Mouse (Mus musculus): ENCODE measurements at regions not wholly inside any gene's neighbourhood (a gene's known extent, or its start where the extent isn't known, plus 50 kb on each side); places are given as distances from the start of the nearest gene placed in this dataset.

DNA sequence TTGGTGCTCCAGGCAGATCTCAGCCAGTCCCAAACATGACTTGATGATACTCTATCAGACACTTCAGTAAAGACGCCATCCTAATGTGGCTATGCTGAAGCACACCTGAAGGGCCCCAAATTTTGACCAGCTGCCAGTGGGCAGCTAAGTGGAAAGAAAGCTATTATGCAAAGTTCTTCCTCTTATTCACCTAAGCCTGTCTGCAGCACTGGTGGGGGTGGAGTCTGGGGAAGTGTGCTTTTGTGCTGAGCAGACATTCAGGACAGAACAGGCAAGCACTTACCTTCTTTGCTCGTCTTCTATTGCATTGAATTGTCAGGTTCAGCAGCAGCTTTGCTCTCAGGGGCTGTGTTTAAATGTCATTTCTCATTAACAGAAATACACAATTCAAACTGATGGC lies 200.7 kb downstream of the Pla2g4a start:
- DNase-seq, result no peak

DNA sequence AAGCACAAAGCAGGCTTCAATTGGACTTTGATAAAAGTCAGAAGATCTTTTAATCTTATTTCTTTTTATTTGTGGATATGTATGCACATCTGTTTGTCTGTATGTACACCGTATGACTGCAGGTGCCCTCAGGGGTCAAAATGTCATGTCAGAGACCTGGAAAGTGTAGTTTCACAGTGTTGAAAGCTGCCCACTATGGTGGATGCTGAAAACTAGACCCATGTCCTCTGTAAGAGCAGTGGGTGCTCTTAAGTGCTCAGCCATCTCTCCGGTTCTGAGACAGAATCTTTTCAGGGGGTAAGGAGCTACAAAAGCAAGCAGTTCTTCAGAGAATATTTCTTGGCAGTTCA lies 202.3 kb downstream of the Pla2g4a start:
- DNase-seq, result no peak

DNA sequence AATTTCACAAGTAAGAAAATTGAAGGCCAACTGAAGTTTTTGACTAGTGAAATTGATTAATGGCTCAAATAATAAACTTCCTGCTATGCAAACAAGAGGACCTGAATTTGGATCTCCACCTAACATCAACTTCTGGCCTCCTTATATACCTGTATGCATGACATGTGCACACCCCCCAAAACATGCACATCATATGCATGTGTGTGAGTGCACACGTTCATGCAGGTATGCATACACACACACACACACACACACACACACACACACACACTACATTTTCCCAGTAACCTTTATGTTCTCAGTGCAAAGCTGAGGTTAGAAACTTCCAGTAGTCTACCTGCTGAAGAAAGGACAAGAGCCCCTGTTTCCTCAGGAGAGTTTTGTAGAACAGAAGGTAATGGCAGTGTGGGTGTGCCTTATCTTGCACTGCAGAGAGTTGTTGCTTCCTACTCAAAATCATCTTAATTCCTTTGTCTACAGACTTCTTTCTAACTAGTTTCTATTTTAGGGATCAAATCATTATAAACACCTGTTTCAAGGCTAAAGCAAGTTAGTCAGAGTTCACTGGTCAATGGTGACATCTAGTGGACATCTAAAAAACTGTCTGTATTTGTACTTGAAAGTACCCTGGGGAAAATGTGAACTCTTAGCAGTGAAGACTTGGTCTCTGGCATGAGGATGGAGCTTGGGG lies 202.9 kb downstream of the Pla2g4a start:
- no peak for DNase-seq

DNA sequence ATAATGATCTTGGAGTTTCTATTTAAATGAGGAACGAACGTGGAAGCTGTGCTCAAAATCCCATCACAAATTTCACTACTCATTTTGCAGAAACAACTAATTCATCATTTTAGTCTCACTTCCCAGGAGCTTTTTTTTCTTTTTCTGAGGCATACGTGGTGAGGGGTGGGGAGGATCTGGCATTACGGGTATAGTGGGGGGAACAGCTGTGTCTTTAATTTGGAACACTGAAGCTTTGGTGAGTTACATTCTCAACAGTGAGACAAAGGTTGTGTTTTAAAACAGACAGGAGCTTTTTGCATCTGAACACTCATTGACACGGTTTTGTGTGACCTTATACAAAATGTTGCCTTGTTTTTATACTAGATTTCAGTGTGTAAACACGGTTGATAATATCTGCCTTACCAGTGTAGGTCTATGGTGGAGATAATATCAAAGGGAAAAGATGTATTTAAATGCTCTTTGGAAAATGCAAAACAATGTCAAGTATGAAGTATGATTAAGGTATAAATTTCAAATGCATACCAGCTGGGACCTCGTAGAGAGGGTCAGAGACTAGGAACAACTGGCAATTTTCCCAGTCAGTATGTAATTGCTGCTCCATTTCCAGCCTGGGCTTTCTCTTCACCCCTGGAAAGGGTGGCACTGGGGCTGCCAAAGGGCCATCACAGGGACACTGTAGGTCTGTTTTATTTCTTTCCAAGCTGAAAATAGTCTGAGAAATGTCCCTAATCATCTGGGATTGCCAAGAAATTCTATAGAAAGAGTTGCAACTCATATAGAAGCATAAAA lies 207.6 kb downstream of the Pla2g4a start:
- DNase-seq, result no peak

DNA sequence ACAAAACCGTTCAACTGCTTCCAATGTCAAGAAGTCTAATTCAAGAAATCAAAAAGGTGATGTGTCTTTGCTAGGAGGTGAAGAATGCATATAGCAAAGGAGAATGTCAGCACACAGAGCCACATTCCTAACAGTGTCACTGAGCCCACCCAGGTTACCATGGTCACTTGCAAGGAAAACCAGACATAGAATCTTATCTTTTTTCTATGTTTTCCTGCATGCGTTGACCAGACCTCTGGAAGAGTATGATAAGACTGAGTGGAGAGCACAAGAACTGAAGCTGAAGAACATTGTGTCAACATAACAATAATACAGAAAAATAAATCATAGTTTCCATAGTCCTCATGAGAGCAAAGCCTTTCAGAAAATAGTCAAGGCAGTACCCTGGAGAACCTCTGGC lies 211.7 kb downstream of the Pla2g4a start:
- no peak for DNase-seq

DNA sequence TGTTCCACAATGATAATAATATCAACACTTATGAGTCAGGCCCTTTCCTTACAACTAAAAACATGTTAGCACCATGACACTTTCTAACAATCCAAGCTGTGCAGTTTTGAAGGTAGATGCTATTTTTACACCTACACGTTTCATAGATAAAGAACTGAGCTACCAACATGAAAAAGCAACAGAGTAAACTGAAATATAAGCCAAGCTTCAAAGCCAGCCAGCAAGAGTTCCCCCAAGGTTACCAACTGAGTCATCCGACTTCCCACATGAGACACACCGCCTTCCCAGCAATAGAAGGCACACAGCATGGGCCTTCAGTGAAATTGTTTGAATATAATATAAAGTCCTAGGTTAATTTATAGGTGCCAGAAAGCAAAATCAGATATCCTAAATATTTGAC lies 222.1 kb downstream of the Pla2g4a start:
- peak; percentile 11 for DNase-seq

DNA sequence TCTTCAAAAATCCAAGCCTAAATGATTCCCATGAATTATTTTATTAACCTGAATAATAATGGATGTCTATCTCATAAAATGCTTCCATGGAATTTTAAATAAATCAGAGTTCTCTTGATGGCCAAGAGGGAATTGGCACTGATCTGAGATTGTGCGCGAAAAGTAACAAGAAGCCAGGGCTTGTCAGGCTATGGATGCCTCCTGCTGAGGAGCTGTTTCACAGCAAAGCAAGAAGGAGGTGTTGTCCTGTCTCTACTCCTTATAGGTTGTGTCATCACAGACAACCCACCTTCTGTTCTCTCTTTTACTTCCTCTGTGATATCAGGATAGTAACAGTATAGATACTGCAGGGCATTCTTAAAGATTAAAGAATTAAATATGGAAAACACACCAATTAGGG lies 226.8 kb downstream of the Pla2g4a start:
- DNase-seq, result no peak

DNA sequence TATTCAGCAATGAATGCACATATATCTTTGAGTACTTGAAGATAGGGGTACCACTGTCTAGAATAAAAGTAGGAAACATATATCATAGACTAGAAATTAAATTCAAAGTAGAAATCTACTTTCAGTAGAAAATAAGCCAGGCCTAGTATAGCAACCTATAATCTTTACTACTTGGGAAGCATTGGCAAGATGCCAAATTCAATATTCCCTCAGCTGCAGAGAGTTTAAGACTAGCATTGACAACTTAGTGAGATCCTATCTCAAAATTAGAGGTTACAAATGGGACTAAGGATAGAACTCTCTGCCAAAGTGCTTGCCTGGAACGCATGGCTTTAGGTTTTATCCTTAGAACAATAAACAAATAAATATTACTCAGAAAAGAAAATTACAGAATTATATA lies 245.9 kb downstream of the Pla2g4a start:
- no peak for DNase-seq

DNA sequence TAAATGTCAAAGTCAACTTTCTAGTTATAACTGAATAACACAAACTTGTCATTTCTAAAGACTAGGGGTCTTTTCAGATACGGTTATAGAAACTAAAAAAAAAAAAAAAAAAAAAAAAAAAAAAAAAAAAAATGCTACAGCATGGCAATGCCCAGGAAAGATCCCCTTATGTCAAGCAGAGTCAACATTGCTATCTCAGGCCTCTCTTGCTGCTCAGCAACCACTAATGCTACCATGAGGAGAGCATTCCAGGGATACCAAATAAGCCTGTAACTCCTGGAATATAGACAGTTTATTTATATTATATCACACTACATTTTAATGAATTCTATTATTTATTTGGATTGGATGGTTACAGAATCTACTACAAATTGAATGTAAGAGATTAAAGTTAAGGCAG lies 248.8 kb downstream of the Pla2g4a start:
- DNase-seq, result no peak

DNA sequence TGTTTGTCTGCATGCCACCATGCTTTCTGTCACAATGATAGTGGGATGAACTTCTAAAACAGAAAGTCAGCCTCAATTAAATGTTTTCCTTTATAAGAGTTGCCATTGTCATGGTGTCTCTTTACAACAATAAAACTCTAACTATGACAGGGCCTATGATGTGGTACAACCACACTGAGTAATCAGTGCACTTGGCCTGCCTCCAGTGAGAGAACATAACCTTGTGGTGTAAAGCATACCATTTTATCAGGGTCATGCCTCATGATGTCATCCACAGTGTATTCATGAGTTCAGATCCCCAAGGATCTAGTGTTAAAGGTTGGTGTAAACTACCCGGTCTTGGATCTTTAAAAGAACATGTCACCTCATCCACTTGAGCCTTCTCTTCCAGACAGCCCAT lies 255.9 kb downstream of the Pla2g4a start:
- DNase-seq, result no peak

DNA sequence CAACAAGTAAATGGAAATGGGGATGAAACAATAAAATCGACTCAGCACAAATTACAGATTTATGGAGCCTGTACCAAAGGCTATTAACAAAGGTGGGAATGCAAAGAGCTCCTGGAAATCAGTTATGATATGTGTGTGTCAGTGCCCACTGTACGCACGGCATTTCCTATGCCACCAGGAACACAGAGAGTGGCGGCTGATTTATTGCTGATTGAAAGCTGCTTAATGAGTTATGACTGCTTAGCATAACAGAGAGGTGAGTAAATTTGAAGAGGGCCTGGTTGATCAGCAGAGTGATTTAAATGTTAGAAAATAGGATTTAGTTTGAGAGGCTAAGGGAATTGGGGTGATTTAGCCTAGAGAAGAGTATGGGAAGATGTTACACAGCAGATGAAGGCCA lies 261.7 kb downstream of the Pla2g4a start:
- no peak for DNase-seq

DNA sequence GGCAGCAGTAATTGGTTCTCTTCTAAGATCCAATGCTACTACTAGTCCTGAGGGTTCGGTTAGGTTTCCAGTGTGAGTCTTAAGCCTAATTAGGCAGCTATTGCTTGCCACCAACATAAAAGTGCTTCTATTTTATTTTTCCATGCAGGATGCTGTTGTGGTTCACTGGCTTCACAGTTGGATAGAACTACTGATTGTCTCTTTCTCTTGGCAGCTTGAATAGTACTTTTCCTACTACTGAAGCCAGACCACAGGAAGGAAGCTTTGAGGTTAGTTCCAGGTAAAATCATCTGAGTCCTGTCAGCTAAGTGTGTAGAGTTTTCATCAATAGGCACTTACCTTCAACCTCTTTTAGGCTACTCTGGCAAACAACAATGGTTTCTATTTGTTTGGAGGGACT lies 286.9 kb downstream of the Pla2g4a start:
- no peak for DNase-seq

DNA sequence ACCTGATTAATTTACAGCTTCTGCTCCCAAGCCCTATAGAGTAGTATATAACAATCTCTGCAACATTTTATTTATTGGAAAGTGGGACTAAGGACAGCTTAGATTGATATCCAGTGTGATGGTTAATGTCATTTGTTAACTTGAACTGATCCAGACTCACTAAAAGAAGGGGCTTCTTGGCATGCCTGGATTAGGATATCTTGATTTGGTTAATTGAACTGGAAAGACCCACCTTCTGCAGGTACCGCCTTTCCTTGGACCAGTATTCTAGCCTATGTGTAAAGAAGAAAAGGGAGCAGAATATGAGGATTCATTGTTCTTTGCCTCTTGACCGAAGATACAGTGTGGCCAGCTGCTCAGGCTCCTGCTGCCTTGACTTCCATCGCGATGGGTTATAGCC lies 288.5 kb downstream of the Pla2g4a start:
- no peak for DNase-seq

DNA sequence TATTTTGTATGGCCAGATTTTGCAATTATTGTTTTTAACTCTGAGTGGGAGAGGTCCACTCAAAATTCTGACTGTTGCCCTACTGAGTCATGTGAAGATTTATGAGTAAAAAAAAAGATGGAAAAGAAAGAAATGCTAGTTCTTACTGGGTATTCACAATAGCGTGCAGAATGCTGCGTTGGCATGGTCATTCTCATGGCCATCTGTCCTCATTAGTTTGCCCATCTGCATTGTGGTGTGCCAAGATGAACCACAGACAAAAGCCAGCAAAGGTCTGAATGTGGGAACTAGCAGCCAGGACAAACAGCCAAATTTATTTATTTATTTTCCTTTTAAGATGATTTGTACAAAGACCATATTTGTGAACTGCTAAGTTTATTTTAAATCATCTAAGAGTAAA lies 289.0 kb downstream of the Pla2g4a start:
- no peak for DNase-seq

DNA sequence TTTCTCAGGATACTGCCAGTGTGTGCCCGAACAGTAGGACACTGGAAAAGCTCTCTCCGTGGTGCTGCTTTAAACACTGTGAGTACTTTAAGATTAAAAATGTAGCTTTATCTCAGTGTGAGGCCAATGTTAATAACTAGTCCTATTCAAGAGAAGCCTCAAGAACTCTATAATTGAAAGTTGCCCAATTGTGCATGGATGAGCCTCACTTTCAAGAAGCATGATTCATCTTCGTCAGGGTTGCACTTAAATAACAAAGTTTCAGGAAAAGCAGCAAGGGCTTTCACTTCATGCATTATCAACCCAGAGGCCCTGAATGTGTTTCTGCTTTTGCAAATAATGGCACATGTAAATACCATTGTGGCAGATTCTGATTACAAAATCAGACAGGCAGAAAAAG lies 290.0 kb downstream of the Pla2g4a start:
- no peak for DNase-seq

Measured in adrenal gland, postnatal 10 days (tissue).